Mouse (Mus musculus): ENCODE results near the gene Ctbp2.

Gene Ctbp2

DNA sequence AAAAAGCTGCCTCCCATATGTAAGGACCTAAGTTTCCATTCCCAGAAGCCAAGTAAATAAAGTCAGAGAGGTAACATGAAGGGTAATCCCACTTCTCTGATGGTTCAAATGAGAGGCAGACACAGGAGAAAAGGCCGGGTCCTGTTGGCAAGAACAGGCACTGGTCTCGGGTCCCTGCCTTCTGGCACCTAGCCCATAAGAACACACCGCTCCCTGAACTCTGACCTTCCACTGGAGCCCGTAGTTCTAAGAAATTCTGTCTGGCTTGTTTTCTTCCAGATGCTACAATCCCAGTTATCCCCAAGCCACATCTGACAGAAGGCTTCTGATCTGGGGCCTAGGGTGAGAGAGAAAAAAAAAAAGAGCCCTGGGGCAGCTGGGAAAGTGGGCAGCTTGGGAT lies 35.7 kb downstream of the Ctbp2 start:
- in situ Hi-C loops (cut with MboI): no loop called here

DNA sequence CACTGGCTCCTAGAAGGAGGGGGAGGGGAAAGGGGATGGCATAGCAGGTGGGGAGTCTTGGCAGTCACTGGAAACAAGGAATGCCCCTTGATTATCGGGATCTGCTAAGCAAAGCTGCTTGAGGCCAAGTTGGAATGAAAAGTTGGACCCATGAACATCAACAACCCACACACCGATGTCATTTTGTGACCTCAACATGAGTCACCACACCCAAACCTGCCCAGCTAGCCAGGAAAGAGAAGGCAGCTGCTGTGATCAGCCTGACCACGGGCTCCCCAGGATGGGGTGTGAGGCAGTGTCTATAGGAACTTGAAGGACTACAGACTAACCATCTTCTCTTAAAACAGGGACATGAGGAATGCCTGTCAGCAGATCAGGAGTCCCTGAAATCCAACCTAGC lies 38.7 kb downstream of the Ctbp2 start:
- in situ Hi-C loops (cut with MboI): no loop called here

DNA sequence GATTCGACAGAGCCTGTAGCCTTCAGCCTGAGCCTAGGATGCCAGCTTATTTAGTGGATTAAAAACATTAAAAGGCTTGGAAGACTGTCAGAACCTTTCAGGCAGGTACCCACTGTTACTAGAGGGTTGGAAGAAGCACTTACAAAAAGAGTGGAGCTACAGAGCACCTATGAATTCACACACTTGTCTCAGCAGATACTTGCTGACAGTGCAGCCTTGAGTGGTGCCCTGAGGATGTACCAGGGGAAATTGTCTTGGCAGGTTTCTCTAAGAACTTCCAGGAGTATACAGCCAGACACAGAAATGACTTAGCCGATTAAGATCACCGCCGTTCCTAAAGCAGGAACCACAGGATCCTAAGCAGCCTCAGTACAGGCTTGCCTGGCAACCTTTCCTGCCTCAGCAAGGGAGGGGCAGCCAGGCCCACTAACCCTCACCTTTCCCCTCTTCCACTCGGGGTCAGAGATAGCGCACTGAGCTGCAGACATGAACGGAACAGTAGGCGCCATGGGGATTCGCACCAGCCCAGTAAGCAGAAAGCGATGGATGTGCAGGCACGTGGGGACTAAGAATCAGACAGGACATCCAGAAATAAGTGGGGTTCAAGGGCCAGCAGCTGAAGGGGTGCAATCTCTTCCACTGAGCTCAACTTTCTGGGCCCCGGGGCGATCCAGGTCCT lies 40.1 kb downstream of the Ctbp2 start:
- in situ Hi-C loops (cut with MboI): no loop called here

DNA sequence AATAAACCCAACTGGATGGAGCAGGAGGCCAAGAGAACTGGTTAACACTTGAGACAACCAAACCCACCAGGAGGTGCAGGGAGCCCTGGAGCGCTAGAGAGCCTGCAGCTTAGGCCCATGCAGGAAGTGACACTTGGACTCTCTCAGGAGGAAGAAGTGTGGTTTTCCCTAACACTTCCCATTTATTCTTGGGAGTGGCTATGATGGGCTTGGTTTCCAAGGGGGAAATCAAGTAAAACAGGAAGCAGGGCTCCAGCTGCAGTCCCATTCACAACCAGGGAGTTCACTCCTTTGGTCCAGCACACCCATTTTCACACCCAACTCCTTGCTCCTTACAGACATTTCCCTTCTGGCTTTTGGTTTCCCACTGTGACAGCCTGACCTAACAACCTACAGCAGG lies 45.2 kb downstream of the Ctbp2 start:
- in situ Hi-C loops (cut with MboI): no loop called here

DNA sequence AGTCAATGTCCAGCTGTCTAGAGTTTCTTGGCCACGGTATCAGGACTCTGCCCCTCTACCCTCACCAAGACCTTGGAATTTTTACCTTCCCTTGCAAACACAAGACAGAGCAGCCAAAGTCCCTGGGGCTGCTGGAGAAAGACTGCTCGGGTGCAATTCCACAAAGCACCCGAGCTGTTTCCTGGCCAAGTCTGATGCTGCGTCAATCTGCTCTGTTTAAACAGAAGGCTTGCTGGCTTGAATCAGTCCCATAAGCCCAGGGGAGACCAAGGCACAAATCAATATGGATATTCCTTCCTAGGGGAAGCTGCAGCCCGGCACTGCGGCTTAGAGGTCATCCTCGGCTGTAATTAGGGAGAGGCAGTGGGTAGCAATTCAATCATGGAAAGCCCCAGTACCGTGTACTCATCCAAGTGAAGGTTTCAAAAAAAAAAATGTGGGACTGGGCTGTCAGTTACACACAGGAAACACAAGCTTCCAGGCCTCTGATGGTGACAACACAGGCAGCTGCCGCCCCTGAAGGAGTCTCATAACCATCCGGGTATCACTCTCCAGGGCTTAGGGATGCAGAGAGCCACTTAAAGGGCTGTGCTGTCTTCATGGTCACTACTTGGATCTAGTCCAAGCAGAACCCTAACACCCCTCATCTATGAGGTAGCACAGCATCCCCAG lies 49.6 kb downstream of the Ctbp2 start:
- in situ Hi-C loops (cut with MboI): no loop called here

DNA sequence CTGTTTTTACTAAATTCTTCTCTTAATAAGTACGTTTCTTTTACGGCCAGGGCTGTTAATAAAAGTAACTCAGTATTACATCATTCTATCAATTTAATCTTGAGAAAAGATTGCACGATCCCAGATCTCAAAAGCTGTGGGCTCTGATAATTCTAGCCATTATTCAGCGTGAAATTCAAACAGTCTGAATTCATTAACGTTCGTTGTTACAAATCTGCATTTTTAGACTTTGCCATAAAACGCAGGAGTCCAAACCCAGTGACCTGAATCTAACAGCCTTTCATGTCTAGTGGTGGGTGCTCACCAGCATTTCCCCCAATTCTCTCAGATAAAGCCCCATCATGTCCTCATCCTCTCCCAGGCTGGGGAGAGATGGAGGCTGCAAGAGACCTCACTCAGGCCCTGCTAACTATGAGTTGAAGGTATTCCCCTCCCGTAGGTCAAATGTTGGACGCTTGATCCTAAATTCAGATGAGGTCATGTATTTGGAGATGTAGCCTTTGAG lies 51.0 kb downstream of the Ctbp2 start:
- in situ Hi-C loops (cut with MboI): no loop called here

DNA sequence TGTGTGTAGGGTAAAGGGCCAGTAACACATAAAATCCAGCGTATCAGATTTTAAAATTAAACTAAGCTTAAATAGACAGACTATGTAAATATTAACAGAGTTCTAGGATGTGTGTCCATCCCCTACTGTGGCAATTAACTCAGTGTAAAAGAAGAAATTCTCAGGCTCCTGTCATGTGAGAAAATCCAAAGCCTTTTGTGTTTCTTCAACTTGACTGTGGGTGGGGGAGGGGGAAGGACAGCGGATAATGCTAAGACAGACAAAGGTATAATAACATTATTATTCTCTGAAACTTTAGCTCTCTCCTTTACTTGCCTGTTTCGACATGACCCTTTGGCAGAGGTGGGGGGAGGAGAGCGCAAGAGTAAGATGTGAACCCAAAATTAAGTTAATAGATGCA lies 51.6 kb downstream of the Ctbp2 start:
- in situ Hi-C loops (cut with MboI): no loop called here

DNA sequence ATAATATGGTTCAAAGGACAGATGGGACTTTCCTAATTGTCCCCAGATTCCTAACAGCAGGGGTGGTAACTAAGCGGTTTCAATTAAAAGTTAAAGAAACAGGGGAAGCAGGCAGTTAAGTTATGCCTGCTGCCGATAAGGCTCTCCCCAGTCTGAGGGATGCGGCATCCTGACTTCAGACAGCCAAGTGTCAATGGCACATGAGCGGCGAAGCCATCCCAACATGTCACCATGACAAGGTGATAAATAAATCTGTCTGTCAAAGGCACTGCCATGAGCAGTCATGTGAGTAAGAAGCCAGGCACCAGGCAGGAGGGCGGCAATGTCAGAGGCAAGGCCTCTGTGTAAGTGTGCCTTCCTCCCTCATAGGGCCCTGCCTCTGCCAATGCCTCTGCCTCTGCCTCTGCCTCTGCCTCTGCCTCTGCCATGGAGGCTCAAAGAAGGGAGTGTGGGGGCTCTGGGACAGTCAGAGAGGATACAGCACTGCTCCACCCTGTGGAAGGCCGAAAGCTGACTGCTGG lies 56.8 kb downstream of the Ctbp2 start:
- in situ Hi-C loops (cut with MboI): no loop called here

DNA sequence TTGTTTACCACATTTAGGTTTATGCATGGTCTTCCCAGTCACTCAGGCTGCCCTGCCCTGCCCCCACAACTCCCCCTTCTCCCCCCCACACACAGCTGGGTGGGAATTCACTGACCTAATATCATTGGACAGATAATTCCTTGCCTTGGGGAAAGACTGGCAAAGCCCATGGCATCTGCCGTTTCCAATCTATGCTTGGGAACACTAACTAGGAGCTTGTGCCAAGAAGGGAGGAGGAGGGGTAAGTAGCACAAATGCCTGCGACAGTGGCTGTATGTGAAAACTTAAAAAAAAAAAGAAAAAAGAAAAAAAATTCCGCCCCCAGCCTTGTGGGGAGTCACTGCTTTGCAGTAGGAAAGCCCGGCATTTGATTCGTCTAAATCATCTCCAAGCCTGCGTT lies 57.4 kb downstream of the Ctbp2 start:
- in situ Hi-C loops (cut with MboI): no loop called here

DNA sequence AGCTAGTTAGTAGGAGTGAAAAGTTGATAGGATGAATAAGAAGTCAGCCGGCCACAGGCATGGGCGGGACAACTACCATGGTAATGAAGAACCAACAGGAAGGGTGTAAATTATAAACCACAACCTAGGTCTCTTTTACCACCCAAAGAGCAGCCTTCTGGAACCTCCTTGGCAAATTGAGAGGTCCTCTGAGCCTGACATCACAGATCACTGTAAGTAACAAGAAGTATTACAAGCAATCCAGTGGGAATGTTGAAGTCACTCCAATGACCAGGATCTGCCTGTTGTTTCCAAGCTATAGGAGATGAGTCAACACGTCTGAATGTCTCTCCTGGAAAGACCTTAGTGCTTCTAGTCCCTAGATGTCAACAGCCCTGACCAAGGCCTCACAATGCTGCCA lies 62.1 kb downstream of the Ctbp2 start:
- in situ Hi-C loops (cut with MboI): no loop called here

DNA sequence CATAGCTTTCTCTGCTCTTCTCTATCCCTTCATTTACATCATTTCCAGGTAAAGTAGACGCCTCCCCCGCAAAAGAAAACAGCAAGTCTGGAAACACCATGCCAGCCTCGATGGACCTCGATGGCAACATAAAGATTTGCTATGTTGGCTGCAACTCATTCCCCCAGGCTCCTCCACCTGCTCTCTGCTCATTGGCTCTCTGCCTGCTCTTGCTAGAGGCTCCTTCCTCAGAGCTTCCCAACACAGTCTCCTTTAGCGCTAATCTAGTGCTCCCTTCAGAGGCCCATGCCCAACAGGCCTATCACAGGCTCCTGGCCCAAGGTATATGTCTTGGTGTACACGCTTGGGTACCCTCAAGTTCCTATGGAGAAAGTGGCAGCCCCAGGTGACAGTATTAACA lies 64.0 kb downstream of the Ctbp2 start:
- in situ Hi-C loops (cut with MboI): no loop called here

DNA sequence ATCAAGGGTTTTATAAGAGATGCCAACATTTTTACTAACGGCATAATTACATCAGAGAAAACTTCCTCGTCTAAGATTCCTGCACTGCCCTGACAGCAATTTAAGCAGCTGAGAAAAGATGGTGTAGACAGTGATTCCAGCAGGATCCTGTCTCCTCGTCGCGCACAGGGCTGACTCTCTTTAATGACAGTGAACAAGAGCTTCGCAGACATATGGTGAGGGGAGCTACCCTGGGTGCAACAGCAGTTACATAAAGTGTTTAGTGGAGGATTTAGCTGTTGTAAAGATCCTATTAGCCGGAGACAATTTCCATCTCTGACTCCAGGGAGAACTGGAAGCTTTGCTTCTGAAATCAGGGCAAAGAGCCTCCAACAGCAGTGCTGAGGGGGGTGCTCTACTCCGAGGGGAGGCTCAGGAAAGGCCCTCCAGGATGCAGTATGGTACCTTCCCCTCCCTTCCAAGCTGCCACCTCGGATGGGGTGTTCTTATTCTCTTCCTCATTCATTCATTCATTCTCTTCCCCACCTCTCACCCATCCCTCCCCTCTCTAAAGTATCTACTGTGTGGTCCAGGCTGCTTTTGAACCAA lies 64.5 kb downstream of the Ctbp2 start:
- in situ Hi-C loops (cut with MboI): no loop called here

DNA sequence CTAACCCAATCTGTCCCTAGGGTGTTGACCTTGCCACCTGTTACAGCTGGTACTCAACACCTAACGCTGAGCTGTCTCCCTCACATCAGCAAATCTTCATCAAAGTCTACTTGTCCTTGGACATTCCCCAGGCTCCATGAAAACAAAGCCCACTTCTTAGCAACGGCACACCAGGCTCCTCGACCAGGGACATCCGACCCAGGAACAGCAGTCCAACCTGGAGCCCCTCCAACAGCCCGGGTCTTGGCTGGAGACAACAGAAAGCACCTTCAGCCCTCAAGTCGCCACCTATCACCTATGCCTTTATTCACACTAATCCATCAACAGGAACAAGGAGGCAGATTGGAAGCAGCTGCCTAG lies 65.0 kb downstream of the Ctbp2 start:
- in situ Hi-C loops (cut with MboI): no loop called here

DNA sequence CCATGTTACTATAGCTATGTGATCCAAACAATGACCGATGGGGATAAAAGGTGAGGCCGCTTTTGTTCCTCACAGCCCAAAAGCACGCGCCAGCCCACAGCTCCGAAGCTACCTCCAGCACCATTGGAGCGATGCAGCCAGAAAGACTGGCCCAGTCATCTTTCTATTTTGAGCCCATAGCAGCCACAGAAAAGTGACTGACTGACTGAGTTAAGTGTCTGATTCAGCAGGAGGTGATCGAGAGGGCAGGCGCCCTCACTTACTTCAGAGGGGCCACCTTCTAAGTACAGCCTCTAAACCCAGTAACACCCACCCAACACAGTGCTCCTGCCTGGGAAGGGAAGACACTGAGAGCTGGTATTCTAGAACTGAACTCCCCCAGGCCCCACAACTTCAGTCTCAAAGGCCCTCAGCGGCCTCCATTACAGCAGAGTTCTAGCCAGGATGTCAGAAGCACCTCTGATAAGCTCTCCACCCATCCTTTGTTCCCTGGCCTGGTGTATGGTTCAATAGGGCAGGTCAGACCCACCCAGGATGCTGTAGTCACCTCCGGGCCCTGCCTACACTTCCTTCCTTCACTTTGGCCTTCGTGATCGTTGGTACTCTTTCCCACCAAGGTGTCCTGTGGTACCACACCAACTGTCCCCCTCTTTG lies 65.5 kb downstream of the Ctbp2 start:
- in situ Hi-C loops (cut with MboI): no loop called here

DNA sequence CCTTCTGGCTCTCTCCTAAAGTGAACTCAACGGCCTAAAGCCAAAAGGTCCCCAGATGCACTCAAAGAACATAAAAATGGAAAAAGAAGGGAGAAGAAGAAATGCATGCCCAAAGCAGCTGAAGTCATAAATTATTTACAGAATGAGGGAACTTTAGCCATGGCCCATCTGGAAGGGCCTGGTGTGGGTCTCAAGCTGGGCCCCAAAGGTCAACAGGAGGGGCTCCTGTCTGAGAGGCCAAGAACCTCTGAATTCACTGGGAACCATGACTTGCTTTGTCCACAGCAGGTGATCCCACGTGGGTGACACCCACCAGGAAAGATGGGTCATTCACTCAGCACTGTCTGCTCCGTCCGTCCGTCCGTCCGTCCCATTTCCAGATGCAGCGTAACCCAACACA lies 67.2 kb downstream of the Ctbp2 start:
- in situ Hi-C loops (cut with MboI): no loop called here

DNA sequence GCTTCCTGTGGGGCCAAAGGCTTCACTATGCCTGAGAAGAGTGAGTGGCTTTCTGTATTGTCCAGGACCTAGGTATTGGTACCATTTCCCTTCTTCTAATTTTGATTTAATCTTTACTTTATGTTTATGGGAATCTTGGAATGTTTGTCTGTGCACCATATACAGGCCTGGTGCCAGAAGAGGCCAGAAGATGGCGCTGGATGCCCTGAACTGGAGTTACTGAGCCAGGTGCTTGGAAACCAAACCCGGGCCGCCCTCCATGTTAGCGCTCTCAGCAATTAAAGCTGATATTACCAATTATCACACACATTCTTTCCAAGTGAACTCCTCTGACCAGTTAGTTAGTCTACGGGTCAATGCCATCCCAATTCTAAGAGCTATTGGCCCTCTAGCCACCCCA lies 69.7 kb downstream of the Ctbp2 start:
- in situ Hi-C loops (cut with MboI): no loop called here

DNA sequence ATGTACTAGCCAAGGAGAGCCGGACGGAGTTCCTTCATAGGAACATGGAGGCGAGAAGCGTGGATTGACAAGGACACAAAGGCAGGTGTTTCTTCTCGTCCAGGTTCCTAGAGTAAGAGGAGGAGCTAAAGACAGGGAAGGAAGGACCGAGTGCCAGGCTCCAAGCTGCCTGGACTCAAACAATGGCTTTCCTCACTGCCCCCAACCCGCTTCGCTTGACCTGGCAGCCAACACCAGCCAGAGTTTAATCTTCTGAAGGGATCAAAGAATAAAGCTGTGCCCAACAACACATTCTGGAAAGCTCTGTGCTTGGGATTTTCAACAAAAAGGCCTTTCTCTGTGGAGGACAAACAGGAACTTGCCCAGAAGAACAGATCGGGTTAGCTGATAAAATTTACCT lies 70.4 kb downstream of the Ctbp2 start:
- in situ Hi-C loops (cut with MboI): no loop called here

DNA sequence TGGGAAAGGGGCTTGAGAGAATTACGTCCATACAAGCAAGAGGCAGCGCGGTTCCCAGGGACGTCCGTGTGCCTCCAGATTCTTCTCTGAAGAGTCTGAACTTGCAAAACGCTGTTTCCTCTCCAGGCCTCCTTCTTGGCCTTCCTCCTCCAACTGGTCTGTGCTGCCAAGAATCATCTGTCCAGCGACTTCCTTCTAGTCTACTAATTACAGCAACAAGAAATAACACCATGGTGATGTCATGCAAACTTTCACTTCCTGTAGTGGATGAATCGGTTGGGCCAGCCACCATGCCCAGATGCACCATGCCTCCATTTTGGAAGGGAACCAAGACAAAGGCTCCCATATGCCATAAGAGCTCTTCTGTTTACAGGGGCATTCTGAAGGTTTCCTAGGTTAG lies 71.3 kb downstream of the Ctbp2 start:
- in situ Hi-C loops (cut with MboI): no loop called here

DNA sequence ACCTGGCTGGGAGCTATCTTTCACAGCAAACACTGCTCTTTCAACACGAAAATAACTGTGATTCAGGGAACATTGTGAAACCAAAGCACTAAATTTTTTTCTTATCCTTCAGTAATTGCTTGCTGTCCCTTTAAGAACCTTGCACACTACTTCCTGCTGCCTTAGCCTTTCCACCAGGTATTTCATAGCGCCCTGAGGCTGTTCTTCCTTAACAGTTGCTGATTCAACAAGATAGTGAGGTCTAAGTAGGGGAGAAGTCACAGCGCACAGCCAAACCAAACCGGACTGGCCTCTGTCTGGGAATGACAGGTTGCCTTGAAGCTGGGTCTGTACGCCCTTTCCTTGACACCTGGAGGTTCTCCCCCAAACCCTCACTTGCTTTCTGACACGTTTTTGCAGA lies 73.5 kb downstream of the Ctbp2 start:
- in situ Hi-C loops (cut with MboI): no loop called here

DNA sequence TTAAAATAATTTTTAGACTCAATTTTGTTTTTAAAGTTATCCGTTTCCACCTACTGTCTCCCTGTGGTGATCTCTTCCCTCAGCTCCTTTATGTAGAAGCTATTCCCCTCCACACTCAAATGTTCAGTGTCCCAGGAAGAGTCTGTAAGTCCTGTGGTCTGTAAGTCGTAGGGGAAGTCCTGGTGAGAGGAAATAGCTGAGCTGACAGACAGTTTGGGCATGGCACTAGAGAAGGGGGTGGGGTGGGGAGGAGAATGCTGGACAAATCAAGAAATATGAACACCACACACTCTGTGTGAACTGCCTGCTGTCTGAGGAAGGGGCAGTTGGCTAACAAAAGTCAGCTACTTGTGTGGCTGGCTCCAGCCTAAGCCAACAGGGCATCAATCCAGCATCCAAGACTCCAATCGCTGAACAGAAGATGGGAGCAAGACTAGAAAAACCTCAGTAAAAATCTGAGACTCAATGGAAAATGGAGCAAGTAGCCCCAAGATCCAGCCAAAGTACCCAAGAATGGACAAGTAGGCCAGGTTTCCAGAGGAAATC lies 76.0 kb downstream of the Ctbp2 start:
- in situ Hi-C loops (cut with MboI): no loop called here

DNA sequence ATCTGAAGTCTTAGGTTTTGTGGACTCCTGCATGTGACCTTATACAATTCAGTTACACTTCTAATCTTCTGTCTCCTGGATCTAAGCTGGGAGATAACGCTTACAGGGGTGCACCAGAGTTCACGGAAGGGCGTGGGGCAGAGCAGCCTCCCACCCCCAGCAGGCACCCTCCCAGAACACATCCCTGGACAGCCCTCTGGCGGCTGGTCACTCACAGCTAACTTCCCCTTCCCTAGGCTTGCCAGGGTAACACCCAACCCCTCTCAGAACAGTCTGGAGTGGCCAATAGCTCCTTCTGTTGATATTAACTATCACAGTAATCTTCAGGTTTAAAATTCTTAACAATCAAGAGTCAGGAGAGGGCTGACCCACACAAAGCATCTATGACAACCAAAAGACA lies 76.9 kb downstream of the Ctbp2 start:
- in situ Hi-C loops (cut with MboI): no loop called here

DNA sequence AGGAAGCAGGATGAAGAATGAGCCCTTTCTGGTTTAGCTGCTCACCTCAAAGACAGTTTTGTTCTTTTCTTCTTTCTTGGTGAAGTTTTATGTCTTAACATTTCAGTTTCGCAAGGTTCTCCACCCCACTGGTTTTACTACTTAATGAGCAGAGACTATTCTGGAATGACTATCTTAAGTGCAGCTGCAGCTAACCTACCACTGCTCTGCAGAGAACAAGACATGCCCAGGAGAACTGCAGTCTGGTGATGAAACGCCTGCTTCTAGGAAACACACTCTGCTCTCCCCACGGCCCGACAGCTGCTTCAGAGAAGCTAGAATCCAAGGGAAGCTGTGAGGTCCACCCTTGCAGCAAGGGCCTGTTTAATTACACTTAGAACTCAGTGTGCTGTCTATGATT lies 79.4 kb downstream of the Ctbp2 start:
- in situ Hi-C loops (cut with MboI): no loop called here

DNA sequence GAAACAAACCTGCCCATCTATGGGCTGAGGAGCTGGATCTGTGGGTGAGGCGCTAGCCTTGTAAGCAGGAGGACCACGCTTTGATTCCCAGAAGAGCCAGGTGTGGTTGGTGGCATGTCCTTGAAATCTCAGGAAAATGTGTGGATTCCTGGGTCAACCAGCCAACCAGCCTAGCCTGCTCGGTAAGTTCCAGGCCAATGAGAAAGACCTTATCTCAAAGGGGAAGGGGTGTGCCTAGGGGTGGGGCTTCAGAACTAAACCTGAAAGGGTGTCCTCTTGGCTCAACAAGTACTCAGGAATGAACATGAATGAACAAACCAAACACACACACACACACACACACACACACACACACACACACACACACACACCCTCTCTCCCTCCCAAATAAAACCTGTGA lies 82.4 kb downstream of the Ctbp2 start:
- in situ Hi-C loops (cut with MboI): no loop called here

Measured in mature B cell (primary cell).